Mouse (Mus musculus) intestine, embryonic 14.5 days (tissue): Measurements from ENCODE around the gene Vps18. TPM values are rescaled to one million over a fixed set of nuclear protein-coding genes. Genes with fewer than 3 reads are reported as not detected.

ENCODE experiments used
- ATAC-seq: fragments of 200-750 bp; cut with Nextera tagmentation; replicated peaks from 2 replicates; pipeline ENCODE4 v1.8.0; 2017; ENCODE audit warnings: low read depth, moderate number of reproducible peaks, moderate TSS enrichment, moderate library complexity; ENCODE audit not compliant: low FRiP score, low TSS enrichment
- DNase-seq: peaks from one replicate; pipeline ENCODE4 v3.0.0-alpha.2; 2018; ENCODE audit warnings: low spot score
- H3K27ac ChIP-seq: fragments of 300-500 bp; sonication (generic); 2 replicates; pipeline ENCODE4 v1.5.1; 2014; ENCODE audit warnings: low read depth, mild to moderate bottlenecking, control low read depth
- H3K27me3 ChIP-seq: fragments of 300-500 bp; sonication (generic); replicated peaks from 2 replicates; pipeline ENCODE4 v1.6.1; 2014; ENCODE audit warnings: low read length, control low read depth; ENCODE audit not compliant: control insufficient read depth, insufficient read depth
- H3K36me3 ChIP-seq: fragments of 300-500 bp; sonication (generic); 2 replicates; pipeline ENCODE4 v1.6.1; 2014; ENCODE audit warnings: low read length, control low read depth; ENCODE audit not compliant: control insufficient read depth, insufficient read depth
- H3K4me1 ChIP-seq: fragments of 300-500 bp; sonication (generic); replicated peaks from 2 replicates; pipeline ENCODE4 v1.6.1; 2014; ENCODE audit warnings: low read length, control low read depth, mixed read lengths; ENCODE audit not compliant: control insufficient read depth, insufficient read depth
- H3K4me2 ChIP-seq: fragments of 300-500 bp; sonication (generic); 2 replicates; pipeline ENCODE4 v1.6.1; 2014; ENCODE audit warnings: low read length
- H3K4me3 ChIP-seq: fragments of 300-500 bp; sonication (generic); 2 replicates; pipeline ENCODE4 v1.5.1; 2014; ENCODE audit warnings: low read depth, low read length, control low read depth, mixed read lengths
- H3K9ac ChIP-seq: fragments of 300-500 bp; sonication (generic); 2 replicates; pipeline ENCODE4 v1.6.1; 2014; ENCODE audit warnings: mild to moderate bottlenecking, low read length
- H3K9me3 ChIP-seq: fragments of 300-500 bp; sonication (generic); 2 replicates; pipeline ENCODE4 v1.6.1; 2016; ENCODE audit warnings: low read length, control low read depth; ENCODE audit not compliant: control insufficient read depth
- WGBS: fragments of 180-500 bp; shearing (Covaris S2); extraction: QIAGEN DNeasy Blood & Tissue Kit; methylation state at CpG from one replicate; pipeline ENCODE4 v1.1.7; 2014; 5-methylcytosine and 5-hydroxymethylcytosine counted together
- polyA plus RNA-seq: library from polyadenylated mRNA; unstranded; fragments of >200 nt; fragmentation: Nextera tagmentation; extraction: Ambion mirVana; gene quantifications from 2 replicates; pipeline ENCODE4 v1.2.1, GENCODE M21; 2014

The Vps18 gene
- polyA plus RNA-seq, 1 experiment from 2014 or later = 14.8 TPM

DNA sequence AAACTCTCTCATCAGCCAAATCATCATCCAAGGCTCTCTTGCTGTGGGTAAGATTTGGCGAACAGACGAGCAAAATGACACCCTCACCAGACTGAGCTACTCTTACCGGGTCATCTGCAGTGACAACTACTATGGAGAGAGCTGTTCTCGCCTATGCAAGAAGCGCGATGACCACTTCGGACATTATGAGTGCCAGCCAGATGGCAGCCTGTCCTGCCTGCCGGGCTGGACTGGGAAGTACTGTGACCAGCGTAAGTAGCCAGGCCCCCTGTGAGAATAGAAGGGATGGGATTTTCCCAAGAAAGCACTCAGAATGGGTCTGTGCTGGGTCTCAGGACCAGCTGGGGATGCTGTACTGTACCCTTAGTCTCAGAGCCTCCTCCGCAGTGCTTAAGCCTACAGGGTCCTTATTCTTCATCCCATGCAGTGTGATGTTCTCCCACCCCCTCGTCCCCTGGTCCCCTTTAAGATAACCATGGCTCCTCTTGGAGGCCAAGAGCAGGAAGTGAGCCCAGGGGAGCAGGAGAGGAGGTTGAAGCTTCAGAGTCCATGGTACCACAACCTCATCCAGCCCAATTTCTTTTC lies 39.5 kb downstream of the Vps18 start:
- Histone ChIP-seq H3K9me3 (no peaks in the 10 kb centered on the region), H3K27ac (0 out of 2 replicates have a peak overlapping the region, but pooled peaks have one; percentile 6), H3K27me3 (peaks cover 71% of the 10 kb centered on the region), H3K36me3 (no peaks in the 10 kb centered on the region), H3K4me2 (peak overlapping the region; percentile 89), H3K9ac (no peak overlapping the region), H3K4me1 (peaks cover 20% of the 10 kb centered on the region), H3K4me3 (peak overlapping the region; percentile 51; the same call in 1 of the 2 replicates)
- 31% methylated on average over 11 of the region's 11 CpGs for WGBS
- DNase-seq (no peak), ATAC-seq (no peak)

DNA sequence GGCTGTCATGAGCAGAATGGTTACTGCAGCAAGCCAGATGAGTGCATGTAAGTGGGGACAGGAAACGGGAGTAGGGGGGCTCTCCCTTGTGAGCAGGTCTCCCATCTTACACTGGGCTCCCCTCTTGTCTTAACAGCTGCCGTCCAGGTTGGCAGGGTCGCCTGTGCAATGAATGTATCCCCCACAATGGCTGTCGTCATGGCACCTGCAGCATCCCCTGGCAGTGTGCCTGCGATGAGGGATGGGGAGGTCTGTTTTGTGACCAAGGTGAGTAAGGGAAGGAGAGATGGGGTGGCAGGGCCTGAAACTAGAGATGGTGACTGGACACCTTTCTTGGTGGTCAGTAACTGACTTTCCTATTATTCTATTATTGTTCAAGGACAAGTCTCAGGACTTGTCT lies 40.0 kb downstream of the Vps18 start:
- peak overlapping the region; percentile 89 for H3K4me2 ChIP-seq
- H3K36me3 ChIP-seq = no peaks in the 10 kb centered on the region
- ATAC-seq = no peak
- H3K9me3 ChIP-seq = no peaks in the 10 kb centered on the region
- H3K4me3 ChIP-seq = 0 out of 2 replicates have a peak overlapping the region, but pooled peaks have one; percentile 51
- peaks cover 66% of the 10 kb centered on the region for H3K27me3 ChIP-seq
- no peak overlapping the region for H3K27ac ChIP-seq
- peaks cover 20% of the 10 kb centered on the region for H3K4me1 ChIP-seq
- 38% methylated on average over 5 of the region's 5 CpGs for WGBS
- no peak for DNase-seq
- H3K9ac ChIP-seq = no peak overlapping the region

DNA sequence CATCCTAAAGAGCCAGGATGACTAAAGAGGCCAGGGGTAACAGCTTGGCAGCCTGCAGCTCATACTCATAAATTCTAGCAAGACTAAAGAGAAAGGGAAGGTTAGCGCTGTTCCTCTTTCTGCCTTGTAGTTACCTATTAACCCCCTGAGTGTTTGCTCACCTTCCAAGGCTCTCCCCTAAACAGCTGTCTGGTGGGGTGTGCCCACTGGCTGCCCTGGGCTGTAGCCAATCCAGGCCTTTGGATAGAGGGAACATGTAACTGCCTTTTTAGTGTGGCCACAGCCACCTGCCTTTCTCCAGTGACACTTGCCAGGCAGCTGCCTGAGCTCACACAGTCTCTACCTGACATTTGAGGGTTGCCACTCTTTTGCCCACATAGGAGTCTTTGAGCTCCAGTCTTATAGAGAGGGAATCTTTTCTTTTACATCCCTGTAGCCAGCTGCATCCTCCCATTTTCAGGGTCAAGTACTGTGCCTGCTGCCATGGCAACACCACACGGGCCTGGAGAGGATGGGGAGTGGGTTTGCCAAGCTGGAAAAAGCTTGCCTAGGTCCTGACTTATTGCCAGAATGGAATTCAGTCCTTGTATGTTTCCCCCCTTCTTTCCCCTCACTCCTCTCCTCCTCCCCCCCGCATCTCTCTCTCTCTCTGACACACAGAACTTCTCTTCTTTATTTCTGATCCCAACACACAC lies 40.7 kb downstream of the Vps18 start:
- H3K4me3 ChIP-seq = no peak overlapping the region
- no peak for DNase-seq
- WGBS = 40% methylated on average over 3 of the region's 3 CpGs
- H3K27me3 ChIP-seq = peaks cover 58% of the 10 kb centered on the region
- ATAC-seq = peak; percentile 74
- H3K9ac ChIP-seq = no peak overlapping the region
- peak overlapping the region; percentile 89; the same call in 1 of the 2 replicates for H3K4me2 ChIP-seq
- H3K9me3 ChIP-seq = no peaks in the 10 kb centered on the region
- no peaks in the 10 kb centered on the region for H3K36me3 ChIP-seq
- peaks cover 16% of the 10 kb centered on the region for H3K4me1 ChIP-seq
- no peak overlapping the region for H3K27ac ChIP-seq

DNA sequence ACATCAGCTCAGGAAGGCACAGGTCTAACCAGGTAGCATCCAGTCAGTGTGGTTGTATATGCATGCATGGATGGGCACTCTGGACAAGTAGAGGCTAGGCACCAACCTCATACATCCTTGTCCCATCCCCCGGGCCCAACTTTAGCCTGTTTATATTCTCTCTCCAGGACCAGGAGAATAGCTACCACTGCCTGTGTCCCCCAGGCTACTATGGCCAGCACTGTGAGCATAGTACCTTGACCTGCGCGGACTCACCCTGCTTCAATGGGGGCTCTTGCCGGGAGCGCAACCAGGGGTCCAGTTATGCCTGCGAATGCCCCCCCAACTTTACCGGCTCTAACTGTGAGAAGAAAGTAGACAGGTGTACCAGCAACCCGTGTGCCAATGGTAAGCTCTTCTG lies 42.3 kb downstream of the Vps18 start:
- H3K36me3 ChIP-seq = no peaks in the 10 kb centered on the region
- no peak overlapping the region for H3K4me2 ChIP-seq
- no peak for ATAC-seq
- H3K27me3 ChIP-seq = peaks cover 44% of the 10 kb centered on the region
- WGBS = 91% methylated on average over 8 of the region's 8 CpGs
- H3K27ac ChIP-seq = no peak overlapping the region
- H3K4me3 ChIP-seq = no peak overlapping the region
- peaks cover 7% of the 10 kb centered on the region for H3K4me1 ChIP-seq
- no peaks in the 10 kb centered on the region for H3K9me3 ChIP-seq
- H3K9ac ChIP-seq = no peak overlapping the region
- DNase-seq = no peak

DNA sequence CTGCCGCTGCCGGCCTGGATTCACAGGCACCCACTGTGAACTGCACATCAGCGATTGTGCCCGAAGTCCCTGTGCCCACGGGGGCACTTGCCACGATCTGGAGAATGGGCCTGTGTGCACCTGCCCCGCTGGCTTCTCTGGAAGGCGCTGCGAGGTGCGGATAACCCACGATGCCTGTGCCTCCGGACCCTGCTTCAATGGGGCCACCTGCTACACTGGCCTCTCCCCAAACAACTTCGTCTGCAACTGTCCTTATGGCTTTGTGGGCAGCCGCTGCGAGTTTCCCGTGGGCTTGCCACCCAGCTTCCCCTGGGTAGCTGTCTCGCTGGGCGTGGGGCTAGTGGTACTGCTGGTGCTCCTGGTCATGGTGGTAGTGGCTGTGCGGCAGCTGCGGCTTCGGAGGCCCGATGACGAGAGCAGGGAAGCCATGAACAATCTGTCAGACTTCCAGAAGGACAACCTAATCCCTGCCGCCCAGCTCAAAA lies 43.7 kb downstream of the Vps18 start:
- no peak overlapping the region for H3K4me2 ChIP-seq
- peaks cover 4% of the 10 kb centered on the region; the same call in 1 of the 2 replicates for H3K4me1 ChIP-seq
- no peaks in the 10 kb centered on the region for H3K9me3 ChIP-seq
- ATAC-seq = no peak
- H3K9ac ChIP-seq = no peak overlapping the region
- WGBS = 68% methylated on average over 24 of the region's 24 CpGs
- no peak for DNase-seq
- no peaks in the 10 kb centered on the region for H3K36me3 ChIP-seq
- H3K4me3 ChIP-seq = no peak overlapping the region
- H3K27ac ChIP-seq = no peak overlapping the region
- H3K27me3 ChIP-seq = peaks cover 30% of the 10 kb centered on the region

DNA sequence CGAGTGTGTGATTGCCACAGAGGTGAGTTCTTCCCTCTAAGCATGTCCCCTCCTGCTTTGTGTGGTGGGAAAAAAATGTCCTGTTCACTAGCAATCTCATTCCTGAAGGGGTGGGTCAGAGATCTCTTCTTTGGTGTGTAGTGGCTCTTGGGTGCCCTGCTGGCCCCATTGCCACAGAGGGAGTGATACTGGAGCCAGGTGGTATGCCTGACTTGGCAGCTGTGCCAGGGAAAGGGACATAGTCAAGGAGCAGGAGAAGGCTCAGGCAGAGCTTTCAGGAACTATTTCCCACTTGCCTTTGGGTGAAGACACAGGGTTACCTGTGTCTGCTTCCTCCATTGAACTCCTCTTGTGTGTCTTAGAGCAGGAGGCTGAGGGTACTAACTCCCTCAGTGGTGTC lies 45.6 kb downstream of the Vps18 start:
- DNase-seq (no peak), ATAC-seq (no peak)
- no peak overlapping the region for H3K4me2 ChIP-seq
- H3K4me1 ChIP-seq = 0 out of 2 replicates have a peak, but pooled peaks cover 6% of the 10 kb centered on the region
- no peaks in the 10 kb centered on the region for H3K9me3 ChIP-seq
- no peak overlapping the region for H3K9ac ChIP-seq
- 70% methylated on average over 1 of the region's 1 CpGs for WGBS
- H3K27me3 ChIP-seq = peaks cover 11% of the 10 kb centered on the region; the same call in 1 of the 2 replicates
- no peaks in the 10 kb centered on the region for H3K36me3 ChIP-seq
- H3K27ac ChIP-seq = no peak overlapping the region
- H3K4me3 ChIP-seq = no peak overlapping the region

DNA sequence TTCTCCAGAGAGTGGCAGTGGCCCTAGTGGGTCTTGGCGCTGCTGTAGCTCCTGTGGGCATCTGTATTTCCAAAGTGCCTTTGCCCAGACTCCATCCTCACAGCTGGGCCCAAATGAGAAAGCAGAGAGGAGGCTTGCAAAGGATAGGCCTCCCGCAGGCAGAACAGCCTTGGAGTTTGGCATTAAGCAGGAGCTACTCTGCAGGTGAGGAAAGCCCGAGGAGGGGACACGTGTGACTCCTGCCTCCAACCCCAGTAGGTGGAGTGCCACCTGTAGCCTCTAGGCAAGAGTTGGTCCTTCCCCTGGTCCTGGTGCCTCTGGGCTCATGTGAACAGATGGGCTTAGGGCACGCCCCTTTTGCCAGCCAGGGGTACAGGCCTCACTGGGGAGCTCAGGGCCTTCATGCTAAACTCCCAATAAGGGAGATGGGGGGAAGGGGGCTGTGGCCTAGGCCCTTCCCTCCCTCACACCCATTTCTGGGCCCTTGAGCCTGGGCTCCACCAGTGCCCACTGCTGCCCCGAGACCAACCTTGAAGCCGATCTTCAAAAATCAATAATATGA lies 46.5 kb downstream of the Vps18 start:
- Histone ChIP-seq H3K4me1 (0 out of 2 replicates have a peak, but pooled peaks cover 6% of the 10 kb centered on the region), H3K4me3 (no peak overlapping the region), H3K9me3 (no peaks in the 10 kb centered on the region), H3K27ac (no peak overlapping the region), H3K27me3 (0 out of 2 replicates have a peak, but pooled peaks cover 9% of the 10 kb centered on the region), H3K9ac (no peak overlapping the region), H3K36me3 (no peaks in the 10 kb centered on the region), H3K4me2 (no peak overlapping the region)
- DNase-seq (no peak), ATAC-seq (no peak)
- WGBS = 72% methylated on average over 7 of the region's 7 CpGs

DNA sequence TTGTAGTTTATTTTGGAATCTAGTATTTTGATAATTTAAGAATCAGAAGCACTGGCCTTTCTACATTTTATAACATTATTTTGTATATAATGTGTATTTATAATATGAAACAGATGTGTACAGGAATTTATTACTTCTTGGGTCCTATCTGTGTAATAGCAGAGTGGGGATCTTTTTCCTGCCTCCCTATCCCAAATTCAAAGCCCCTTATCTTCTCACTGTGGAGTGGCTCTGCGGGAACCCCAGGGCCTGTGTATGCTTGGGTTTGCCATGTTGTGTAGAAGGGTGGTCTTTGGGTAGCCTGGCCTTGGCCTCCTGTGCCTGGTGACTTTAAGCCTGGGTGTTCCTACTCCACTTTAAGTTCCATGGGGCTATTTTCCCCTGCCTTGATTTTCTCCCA lies 47.0 kb downstream of the Vps18 start:
- Histone ChIP-seq H3K9ac (no peak overlapping the region), H3K27ac (no peak overlapping the region), H3K4me3 (no peak overlapping the region), H3K9me3 (no peaks in the 10 kb centered on the region), H3K4me2 (no peak overlapping the region), H3K36me3 (no peaks in the 10 kb centered on the region), H3K27me3 (0 out of 2 replicates have a peak, but pooled peaks cover 5% of the 10 kb centered on the region), H3K4me1 (0 out of 2 replicates have a peak, but pooled peaks cover 6% of the 10 kb centered on the region)
- ATAC-seq (no peak), DNase-seq (no peak)
- 75% methylated on average over 1 of the region's 1 CpGs for WGBS
